Mouse (Mus musculus) liver, postnatal 0 days (tissue): Measurements from ENCODE around the gene Rec114.

Experiments
- CTCF ChIP-seq: sonication (generic); IDR thresholded peaks from 2 replicates; pipeline ENCODE4 v1.5.1; 2016; ENCODE audit warnings: antibody characterized with exemption, low read depth
- EP300 ChIP-seq: IDR thresholded peaks from 2 replicates; pipeline ENCODE4 v1.6.1; 2016; ENCODE audit warnings: antibody characterized with exemption, low read depth, mild to moderate bottlenecking

DNA sequence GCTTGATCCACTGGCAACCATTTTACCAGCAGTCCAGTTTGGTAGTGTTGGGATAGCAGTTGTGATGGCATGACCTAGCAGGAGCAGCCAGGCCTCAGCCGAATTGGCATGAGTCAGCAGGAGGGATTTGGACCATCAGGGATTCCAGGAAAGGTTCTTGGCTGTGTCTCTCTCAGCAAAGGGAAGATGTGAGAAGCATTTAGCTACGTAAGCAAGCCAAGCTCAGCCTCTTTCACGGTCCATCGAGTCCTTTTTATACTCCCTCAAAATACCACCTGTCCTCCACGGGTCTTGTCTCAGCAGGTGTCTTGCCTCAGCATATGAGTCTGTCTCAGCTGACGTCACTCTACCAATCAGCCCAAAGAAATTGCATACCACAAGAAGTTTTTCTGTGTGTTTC, 60.4 kb downstream of the Rec114 start:
- TF ChIP-seq CTCF = no peak
- TF ChIP-seq EP300 = no peak
